Mouse (Mus musculus) liver, adult 2 months (tissue): ENCODE results near the gene Nmd3. TPM values are rescaled to one million over a fixed set of nuclear protein-coding genes. Genes with fewer than 3 reads are reported as not detected.
A peak's percentile ranks its signal among the peaks of the same experiment; 100 is the strongest.

Experiments used
- DNase-seq: peaks from one replicate; pipeline ENCODE4 v3.0.0-alpha.2; 2011; ENCODE audit warnings: low read depth, low spot score; ENCODE audit errors: extremely low read depth
- H3K27ac ChIP-seq: fragments of 200-500 bp; replicated peaks from 2 replicates; pipeline ENCODE4 v1.5.1; 2012; ENCODE audit warnings: low read depth, mild to moderate bottlenecking, control low read depth, inconsistent platforms, low read length; ENCODE audit not compliant: insufficient read depth
- H3K27me3 ChIP-seq: fragments of 200-500 bp; 2 replicates; pipeline ENCODE4 v1.6.1; 2012; ENCODE audit warnings: mild to moderate bottlenecking, moderate library complexity, low read length, inconsistent platforms; ENCODE audit not compliant: control insufficient read depth, insufficient read depth
- H3K36me3 ChIP-seq: fragments of 200-500 bp; 2 replicates; pipeline ENCODE4 v1.6.1; 2012; ENCODE audit warnings: low read length, inconsistent platforms; ENCODE audit not compliant: control insufficient read depth, insufficient read depth
- H3K4me1 ChIP-seq: fragments of 200-500 bp; 2 replicates; pipeline ENCODE4 v1.6.1; 2011; ENCODE audit warnings: low read length; ENCODE audit not compliant: control insufficient read depth, insufficient read depth
- H3K4me3 ChIP-seq: fragments of 200-500 bp; 2 replicates; pipeline ENCODE4 v1.5.1; 2011; ENCODE audit warnings: low read depth, mild to moderate bottlenecking, control low read depth, low read length, moderate library complexity; ENCODE audit not compliant: insufficient read depth
- H3K79me2 ChIP-seq: fragments of 200-500 bp; 2 replicates; pipeline ENCODE4 v1.6.1; 2012; ENCODE audit warnings: inconsistent platforms, mild to moderate bottlenecking, low read length, moderate library complexity; ENCODE audit not compliant: control insufficient read depth, insufficient read depth
- H3K9ac ChIP-seq: fragments of 200-500 bp; 2 replicates; pipeline ENCODE4 v1.6.1; 2012; ENCODE audit warnings: low read depth, mild to moderate bottlenecking, control low read depth, inconsistent platforms, low read length
- CTCF ChIP-seq: fragments of 200-500 bp; IDR thresholded peaks from 2 replicates; pipeline ENCODE4 v1.5.1; 2011; ENCODE audit warnings: low read depth, low read length, control low read depth
- POLR2A ChIP-seq: fragments of 200-500 bp; IDR thresholded peaks from 2 replicates; pipeline ENCODE4 v1.6.1; 2011; ENCODE audit warnings: low read length, control low read depth; ENCODE audit not compliant: insufficient read depth; ENCODE audit errors: extremely low read depth
- WGBS: fragments of 180-500 bp; shearing (Covaris S2); methylation state at CpG from one replicate; pipeline ENCODE4 v1.1.7; 2018; 5-methylcytosine and 5-hydroxymethylcytosine counted together
- polyA plus RNA-seq: library from polyadenylated mRNA; depleted of rRNA; stranded (reverse); fragments of >200 nt; gene quantifications from 2 replicates; pipeline ENCODE4 v1.2.3, GENCODE M21; 2012
- total RNA-seq: library from RNA; depleted of rRNA; stranded (reverse); fragments of >200 nt; gene quantifications from 2 replicates; pipeline ENCODE4 v1.2.3, GENCODE M21; 2014

Nmd3 gene
- total and polyA plus RNA-seq, 2 experiments: 18.3 to 70.3 TPM

- Histone ChIP-seq H3K27me3 (no peaks in the 10 kb centered on the region), H3K4me1 (no peaks in the 10 kb centered on the region), H3K79me2 (no peaks in the 10 kb centered on the region), H3K9ac (no peak overlapping the region), H3K36me3 (no peaks in the 10 kb centered on the region), H3K4me3 (no peak overlapping the region), H3K27ac (no peak overlapping the region)
- TF ChIP-seq CTCF (peak; percentile 41; the same call in 1 of the 2 replicates), POLR2A (no peak)
- DNase-seq: peak; percentile 27
- 23% methylated on average over 1 of the region's 1 CpGs for WGBS
These were observed 19.9 kb upstream of the Nmd3 start for GRCm38 (mm10) chr3:69701905-69702304.

- no peak overlapping the region for H3K9ac ChIP-seq
- TF ChIP-seq CTCF (no peak), POLR2A (no peak)
- no peak for DNase-seq
- no peak overlapping the region for H3K27ac ChIP-seq
- H3K79me2 ChIP-seq: no peaks in the 10 kb centered on the region
- no peak overlapping the region for H3K4me3 ChIP-seq
- no peaks in the 10 kb centered on the region for H3K27me3 ChIP-seq
- no peaks in the 10 kb centered on the region for H3K4me1 ChIP-seq
- no peaks in the 10 kb centered on the region for H3K36me3 ChIP-seq
These were observed 19.4 kb upstream of the Nmd3 start for GRCm38 (mm10) chr3:69702421-69702820.

GRCm38 (mm10) chr3:69709043-69709929 lies 12.5 kb upstream of the Nmd3 start:
- no peaks in the 10 kb centered on the region for H3K36me3 ChIP-seq
- 69% methylated on average over 12 of the region's 12 CpGs for WGBS
- H3K27me3 ChIP-seq: no peaks in the 10 kb centered on the region
- H3K4me1 ChIP-seq: no peaks in the 10 kb centered on the region
- no peak for DNase-seq
- no peaks in the 10 kb centered on the region for H3K79me2 ChIP-seq
- TF ChIP-seq CTCF (no peak), POLR2A (no peak)
- no peak overlapping the region for H3K27ac ChIP-seq
- no peak overlapping the region for H3K9ac ChIP-seq
- H3K4me3 ChIP-seq: no peak overlapping the region

- no peak for DNase-seq
- WGBS: 66% methylated on average over 8 of the region's 8 CpGs
- Histone ChIP-seq H3K36me3 (no peaks in the 10 kb centered on the region), H3K27ac (no peak overlapping the region), H3K27me3 (no peaks in the 10 kb centered on the region), H3K9ac (no peak overlapping the region), H3K79me2 (no peaks in the 10 kb centered on the region), H3K4me3 (no peak overlapping the region), H3K4me1 (no peaks in the 10 kb centered on the region)
- TF ChIP-seq CTCF: no peak
These were observed 9.7 kb upstream of the Nmd3 start for GRCm38 (mm10) chr3:69711907-69712600.

- Histone ChIP-seq H3K9ac (no peak overlapping the region), H3K27me3 (no peaks in the 10 kb centered on the region), H3K4me3 (no peak overlapping the region), H3K36me3 (no peaks in the 10 kb centered on the region), H3K79me2 (no peaks in the 10 kb centered on the region), H3K27ac (no peak overlapping the region), H3K4me1 (no peaks in the 10 kb centered on the region)
- no peak for TF ChIP-seq CTCF
- TF ChIP-seq POLR2A: no peak
- no peak for DNase-seq
- 64% methylated on average over 6 of the region's 6 CpGs for WGBS
These were observed 4.3 kb upstream of the Nmd3 start for GRCm38 (mm10) chr3:69717476-69717875.
